Mouse (Mus musculus) layer of hippocampus, adult 2 months (tissue): ENCODE measurements around the gene Afg1l. TPM values are rescaled to one million over a fixed set of nuclear protein-coding genes. Genes with fewer than 3 reads are reported as not detected.

ENCODE experiments used
- DNase-seq, 2 experiments: peaks; one replicate each; pipeline ENCODE4 v3.0.0; 2022; ENCODE audit warnings: low spot score in 2 of 2
- H3K27ac ChIP-seq: fragments of 200-600 bp; 2 replicates; pipeline ENCODE4 v1.8.1; 2022
- H3K4me3 ChIP-seq: fragments of 200-600 bp; 2 replicates; pipeline ENCODE4 v1.8.1; 2022; ENCODE audit warnings: mild to moderate bottlenecking
- CTCF ChIP-seq: fragments of 200-600 bp; conservative IDR thresholded peaks from 2 replicates; pipeline ENCODE4 v1.8.1; 2022; ENCODE audit warnings: antibody characterized with exemption, mild to moderate bottlenecking, moderate library complexity
- total RNA-seq, 2 experiments: library from RNA; stranded (reverse); gene quantifications; 2 replicates each; pipeline ENCODE4 v1.2.3; 2021

The Afg1l gene
- total RNA-seq, 2 experiments from 2014 or later, result 12.6 to 15.3 TPM

DNA sequence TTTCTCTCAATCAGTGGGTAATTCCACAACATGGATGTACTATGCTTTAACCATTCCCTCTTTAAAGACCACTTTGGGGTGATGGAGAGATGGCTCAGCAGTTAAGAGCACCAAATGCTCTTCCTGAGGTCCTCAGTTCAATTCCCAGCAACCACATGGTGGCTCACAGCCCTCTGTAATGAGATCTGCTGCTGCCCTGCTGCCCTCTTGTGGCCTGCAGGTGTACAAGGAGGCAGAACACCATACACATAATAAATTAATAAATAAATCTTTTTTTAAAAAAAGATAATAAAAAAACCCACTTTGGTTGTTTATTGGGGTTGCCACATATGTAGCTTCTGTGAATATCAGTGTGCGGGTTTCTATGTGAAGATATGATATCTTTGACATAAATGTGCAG lies 180.4 kb downstream of the Afg1l start:
- no peak overlapping the region for H3K27ac ChIP-seq
- no peak for DNase-seq
- no peak overlapping the region for H3K4me3 ChIP-seq
- TF ChIP-seq CTCF, result peak; percentile 56

DNA sequence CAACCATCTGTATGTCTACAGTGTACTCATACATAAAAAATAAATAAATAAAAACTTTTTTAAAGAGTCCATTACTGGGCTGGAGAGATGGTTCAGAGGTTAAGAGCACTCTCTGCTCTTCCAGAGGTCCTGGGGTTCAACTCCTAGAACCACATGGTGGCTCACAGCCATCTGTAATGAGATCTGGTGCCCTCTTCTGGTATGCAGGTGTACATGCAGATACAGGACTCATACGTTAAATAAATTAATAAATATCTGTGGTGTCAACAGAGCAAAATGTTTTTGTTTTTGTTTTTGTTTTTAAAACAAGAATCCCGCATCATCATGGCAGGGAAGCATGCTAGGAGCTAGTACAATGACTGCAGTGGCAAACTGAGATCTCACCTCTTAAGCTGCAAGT lies 181.3 kb downstream of the Afg1l start:
- peak; percentile 58 for TF ChIP-seq CTCF
- no peak for DNase-seq
- Histone ChIP-seq H3K27ac (no peak overlapping the region), H3K4me3 (no peak overlapping the region)

- DNase-seq, result no peak
- H3K4me3 ChIP-seq, result no peak overlapping the region
- no peak overlapping the region for H3K27ac ChIP-seq
- no peak; the same call in 1 of the 2 replicates for TF ChIP-seq CTCF
These were observed 181.8 kb downstream of the Afg1l start for GRCm38 (mm10) chr10:42296559-42296958.

DNA sequence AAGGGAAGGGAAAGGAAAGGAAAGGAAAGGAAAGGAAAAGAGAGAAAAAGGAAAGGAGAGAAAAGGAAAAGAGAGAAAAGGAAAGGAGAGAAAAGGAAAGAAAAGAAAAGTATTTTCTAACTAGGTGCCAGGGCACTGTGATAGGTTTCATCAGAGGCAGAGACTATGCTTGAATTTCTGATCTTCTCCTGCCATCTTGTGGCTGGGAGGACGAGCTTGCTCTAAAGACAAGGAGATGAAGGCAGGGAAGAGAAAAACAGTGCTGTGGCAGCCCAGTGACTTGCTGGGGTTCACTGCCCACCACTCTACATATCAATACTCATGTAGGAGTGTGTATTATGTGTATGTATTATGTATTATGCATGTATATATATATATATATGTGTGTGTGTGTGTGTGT lies 183.3 kb downstream of the Afg1l start:
- H3K4me3 ChIP-seq, result no peak overlapping the region
- peak; percentile 83 for TF ChIP-seq CTCF
- DNase-seq, result peak in 1 of 2 experiments; percentile 50
- no peak overlapping the region for H3K27ac ChIP-seq

- TF ChIP-seq CTCF, result no peak
- no peak for DNase-seq
- no peak overlapping the region for H3K27ac ChIP-seq
- H3K4me3 ChIP-seq, result no peak overlapping the region
These were observed 184.0 kb downstream of the Afg1l start for GRCm38 (mm10) chr10:42294392-42294791.

GRCm38 (mm10) chr10:42293877-42294276 lies 184.5 kb downstream of the Afg1l start:
- Histone ChIP-seq H3K27ac (no peak overlapping the region), H3K4me3 (no peak overlapping the region)
- no peak for TF ChIP-seq CTCF
- DNase-seq, result no peak

DNA sequence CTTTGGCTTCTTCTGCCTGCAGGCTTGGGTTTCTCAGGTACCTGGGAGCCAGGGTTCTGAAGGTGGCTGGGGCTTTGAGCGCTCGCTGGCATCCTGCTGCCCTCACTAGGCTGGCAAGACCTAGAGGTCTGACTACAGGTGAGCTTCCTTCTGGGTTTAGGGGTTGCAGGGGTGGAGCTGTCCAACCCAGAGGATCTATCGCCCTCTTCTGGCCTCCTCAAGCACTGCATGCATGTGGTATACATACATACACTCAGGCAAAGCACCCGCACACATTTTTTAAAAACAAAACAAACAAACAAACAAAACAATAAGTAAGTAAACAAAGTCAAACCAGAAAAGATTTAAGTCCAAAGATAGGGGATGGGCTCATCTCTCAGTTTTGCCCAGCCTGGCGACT lies 187.0 kb downstream of the Afg1l start:
- Histone ChIP-seq H3K27ac (no peak overlapping the region), H3K4me3 (no peak overlapping the region)
- TF ChIP-seq CTCF, result peak; percentile 71
- DNase-seq, result no peak

DNA sequence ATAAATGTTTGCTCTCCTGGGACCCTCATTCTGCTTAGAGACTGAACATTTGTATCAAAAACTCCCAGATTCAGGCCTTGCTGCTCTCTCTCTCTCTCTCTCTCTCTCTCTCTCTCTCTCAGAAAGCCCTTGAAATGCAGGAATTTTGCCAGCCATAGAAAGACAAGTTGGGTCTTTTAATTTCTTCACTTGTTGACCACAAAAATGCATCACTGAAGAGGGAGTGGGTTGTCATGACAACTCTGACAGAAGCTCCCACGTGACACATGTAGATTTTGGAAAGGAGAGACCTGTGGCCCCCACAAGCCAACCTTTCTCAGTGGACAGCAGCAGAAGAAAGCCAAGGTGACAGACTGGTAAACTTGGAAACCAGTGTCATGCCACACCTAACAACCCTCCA lies 190.7 kb downstream of the Afg1l start:
- Histone ChIP-seq H3K27ac (no peak overlapping the region), H3K4me3 (no peak overlapping the region)
- no peak for TF ChIP-seq CTCF
- no peak for DNase-seq

DNA sequence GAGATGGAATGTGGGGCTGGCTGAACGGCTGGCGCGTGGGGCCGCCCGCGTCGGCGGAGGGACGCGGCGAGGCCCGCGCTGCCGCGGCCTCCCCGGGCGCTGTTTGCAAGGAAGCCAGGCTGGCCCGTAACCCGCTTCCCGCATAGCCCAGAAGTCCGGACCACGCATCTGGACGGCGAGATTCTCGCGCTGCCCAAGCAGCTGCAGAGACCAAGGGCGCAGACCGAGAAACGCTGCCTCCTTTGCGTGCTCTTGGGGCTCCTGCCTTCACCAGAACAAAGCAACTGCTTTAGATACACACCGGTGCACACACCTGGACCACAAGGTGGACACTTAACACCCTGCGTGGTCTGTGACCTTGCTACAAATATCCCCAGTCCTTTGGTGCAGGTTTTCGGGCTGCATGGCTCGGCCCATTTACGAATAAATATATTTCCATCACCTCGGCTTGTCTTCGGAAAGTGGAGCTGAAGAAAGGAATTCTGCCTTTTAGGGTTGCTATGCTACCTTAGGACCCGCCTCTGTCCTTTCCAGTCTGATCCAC lies 200.0 kb downstream of the Afg1l start:
- H3K4me3 ChIP-seq, result peak overlapping the region; percentile 95
- no peak for DNase-seq
- TF ChIP-seq CTCF, result no peak
- H3K27ac ChIP-seq, result peak overlapping the region; percentile 99

DNA sequence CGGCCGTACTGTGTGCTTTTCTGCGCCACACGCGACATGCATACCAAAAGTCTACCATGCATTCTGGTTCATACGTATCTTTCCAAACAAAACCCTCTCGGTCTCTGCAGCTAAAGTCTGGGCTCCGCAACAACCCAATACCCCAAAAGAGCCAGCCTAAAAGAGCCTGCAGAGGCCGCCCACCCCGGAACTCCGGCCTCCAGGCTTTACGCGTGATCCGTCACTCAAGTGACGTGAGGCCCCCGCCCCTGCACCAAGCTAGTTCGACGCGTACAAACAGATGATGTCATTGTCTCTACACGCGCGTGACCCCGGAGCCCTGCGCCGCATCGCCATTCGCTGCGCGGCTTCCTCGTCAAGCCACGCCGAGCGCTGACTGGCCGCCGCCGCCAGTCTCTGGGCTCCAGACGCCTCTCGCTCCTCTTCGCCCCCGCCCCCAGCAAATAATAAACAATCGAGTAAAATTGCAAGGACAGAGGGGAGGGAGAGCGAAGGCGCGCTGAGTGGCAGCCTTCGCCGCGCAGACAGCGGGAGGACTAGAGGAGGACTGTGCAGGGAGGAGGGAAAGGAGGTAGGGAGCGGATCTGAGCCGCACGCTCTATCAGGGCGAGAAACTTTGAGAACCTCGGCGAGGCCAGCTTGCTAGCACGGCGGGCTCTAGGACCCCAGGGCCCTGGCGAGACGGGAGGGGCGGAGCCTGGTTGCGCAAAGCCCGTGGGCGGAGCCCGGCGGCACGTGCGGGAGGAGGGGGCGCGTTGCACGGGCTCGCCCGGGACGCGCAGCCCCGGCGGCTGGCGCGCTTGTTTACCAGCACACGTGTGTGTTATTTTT lies 200.7 kb downstream of the Afg1l start:
- peak overlapping the region; percentile 99 for H3K27ac ChIP-seq
- 0 out of 2 replicates have a peak, but pooled peaks have one; percentile 20 for TF ChIP-seq CTCF

DNA sequence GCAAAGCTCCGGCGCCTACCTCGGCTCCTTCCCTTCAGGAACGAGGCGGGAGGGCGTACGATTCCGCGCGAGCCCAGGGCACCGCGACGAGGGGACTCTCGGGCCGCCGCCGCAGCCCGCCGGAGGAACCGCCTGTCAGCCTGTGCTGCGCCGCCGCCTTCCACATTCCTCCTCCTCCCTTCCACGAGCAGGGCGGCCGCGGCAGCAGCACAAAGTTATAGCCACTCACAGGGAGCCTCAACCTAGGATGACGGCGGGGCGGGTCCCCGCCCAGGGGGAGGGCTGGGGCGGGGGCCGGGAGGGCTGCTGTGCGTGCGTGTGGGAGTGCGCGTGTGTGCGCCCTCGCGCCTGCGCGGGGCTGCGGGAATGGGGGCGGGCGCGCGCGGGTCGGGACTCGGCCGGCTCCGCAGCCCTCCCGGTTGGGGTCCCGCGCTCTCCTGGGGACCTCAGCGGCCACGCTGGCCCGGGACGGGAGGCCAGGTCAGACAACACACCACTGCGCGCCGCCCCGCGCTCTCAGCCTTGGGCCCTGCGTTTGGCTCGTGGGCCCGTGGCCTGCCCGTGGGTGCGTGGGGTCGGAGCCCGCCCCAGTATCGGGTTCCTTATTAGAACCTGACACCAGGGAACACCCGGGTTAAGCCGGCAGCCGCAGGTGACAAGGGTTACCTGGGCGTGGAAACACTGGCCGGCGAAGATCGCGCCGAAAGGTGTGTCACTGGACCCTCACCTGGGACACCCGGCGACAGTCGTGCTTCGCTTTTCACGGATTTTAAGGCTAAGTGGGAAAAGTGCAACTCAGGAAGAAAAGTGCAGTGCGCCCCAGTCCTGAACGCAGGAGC lies 201.6 kb downstream of the Afg1l start, which contains the start of gene Foxo3:
Gene Foxo3 (minus strand): TSS at position 249 of the 839 bp plus-strand sequence.
- peak; percentile 88 to 89 for DNase-seq
- Histone ChIP-seq H3K4me3 (peak within 1 kb of the TSS; percentile 95), H3K27ac (peak within 1 kb of the TSS; percentile 99)
- TF ChIP-seq CTCF, result no peak

More for the DNA sequence above, 200.7 kb downstream of the Afg1l start:
- H3K4me3 ChIP-seq, result peak overlapping the region; percentile 95
- DNase-seq, result peak; percentile 99

GRCm38 (mm10) chr10:42275871-42276501 lies 202.4 kb downstream of the Afg1l start:
- Histone ChIP-seq H3K4me3 (peak overlapping the region; percentile 95), H3K27ac (peak overlapping the region; percentile 99)
- peak in 1 of 2 experiments; percentile 60 for DNase-seq
- TF ChIP-seq CTCF, result no peak; the same call in 1 of the 2 replicates
